Mouse (Mus musculus) kidney, adult 8-10 months (tissue): Measurements from ENCODE around the gene Cd19.
A peak's percentile ranks its signal among the peaks of the same experiment; 100 is the strongest.

Experiments used
- DNase-seq, 2 experiments: peaks; one replicate each; pipeline ENCODE4 v3.0.0; 2022

The Cd19 gene

DNA sequence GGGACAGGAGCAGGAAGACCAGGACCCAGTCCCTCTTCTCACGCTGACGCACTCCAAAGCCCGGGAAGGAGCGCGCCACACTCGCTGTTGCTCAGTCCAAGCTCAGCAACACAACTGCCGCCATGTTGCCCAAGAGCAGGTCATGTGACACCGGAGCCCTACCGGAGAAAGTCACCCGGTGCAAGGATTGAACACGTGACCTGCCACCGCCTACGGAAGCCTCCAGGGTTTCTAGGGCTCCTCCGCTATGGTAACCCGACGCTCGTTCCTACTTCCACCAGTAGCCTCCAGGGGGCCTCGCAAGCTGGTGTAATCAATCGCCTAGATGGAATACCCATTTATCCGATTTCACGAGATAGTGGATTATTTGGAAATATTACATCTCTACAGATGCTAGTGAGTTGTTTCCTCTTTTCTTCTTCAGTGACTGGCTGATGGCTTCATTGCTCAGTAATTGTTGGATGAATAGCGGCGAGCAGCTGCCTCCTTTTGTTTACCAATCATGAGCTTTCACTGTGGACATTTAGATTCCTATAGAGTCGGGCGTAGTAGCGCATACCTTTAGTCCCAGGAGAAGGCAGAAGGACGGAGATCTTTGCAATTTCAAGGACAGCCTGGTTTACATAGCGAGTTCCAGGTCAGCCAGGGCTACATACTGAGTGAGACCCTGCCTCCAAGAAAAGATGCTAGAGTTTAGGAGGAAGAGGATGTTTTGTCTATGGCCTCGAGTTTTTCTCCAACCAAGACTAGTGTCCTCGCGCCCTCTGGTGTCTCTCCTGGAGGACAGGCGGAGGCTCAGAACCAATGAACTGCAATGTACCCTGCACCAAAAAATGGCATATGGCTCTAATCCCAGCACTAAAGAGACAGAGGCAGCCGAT lies 37.2 kb downstream of the Cd19 start, which contains the start of gene Spns1:
Spns1 (minus strand) TSS at position 173 of the 881 bp plus-strand sequence.
- DNase-seq, result peak; percentile 97 to 99

DNA sequence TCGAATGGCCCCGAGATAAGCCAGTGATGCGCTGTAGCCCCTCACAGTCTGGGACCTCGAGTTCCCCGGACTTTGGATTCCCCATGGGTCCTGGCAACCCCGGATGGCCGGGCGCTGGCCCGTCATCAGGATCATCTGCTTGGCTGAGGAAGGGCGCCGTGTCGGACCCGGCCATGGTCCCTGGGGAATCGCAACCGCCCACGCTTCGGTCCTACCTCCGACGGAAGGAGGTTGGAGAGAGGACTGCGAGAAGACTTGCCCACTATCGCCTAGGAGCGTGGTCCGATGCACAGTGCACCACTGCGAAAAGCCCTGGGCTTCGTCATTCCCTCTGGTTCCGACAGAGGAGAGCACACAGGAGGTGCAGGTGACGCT lies 37.8 kb downstream of the Cd19 start:
- peak in 1 of 2 experiments; percentile 30 for DNase-seq

DNA sequence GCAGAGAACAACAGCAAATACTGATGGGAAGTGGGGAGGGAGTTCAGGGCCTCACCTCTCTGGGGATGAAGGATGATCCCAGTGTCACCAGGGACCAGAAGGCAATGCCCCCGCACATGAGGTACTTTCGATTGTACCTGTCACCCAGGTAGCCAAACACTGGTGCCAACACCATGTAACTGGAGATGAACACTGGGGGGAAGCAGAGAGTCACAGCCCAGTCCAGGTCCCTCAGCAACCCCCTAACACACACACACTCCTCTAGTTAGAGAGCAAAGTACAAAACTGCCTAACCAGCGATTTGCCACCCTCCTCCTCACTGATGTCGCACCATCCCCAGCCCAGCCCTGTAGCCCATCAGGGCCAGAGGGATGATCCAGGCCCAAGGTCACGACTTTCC lies 39.7 kb downstream of the Cd19 start:
- DNase-seq, result no peak

DNA sequence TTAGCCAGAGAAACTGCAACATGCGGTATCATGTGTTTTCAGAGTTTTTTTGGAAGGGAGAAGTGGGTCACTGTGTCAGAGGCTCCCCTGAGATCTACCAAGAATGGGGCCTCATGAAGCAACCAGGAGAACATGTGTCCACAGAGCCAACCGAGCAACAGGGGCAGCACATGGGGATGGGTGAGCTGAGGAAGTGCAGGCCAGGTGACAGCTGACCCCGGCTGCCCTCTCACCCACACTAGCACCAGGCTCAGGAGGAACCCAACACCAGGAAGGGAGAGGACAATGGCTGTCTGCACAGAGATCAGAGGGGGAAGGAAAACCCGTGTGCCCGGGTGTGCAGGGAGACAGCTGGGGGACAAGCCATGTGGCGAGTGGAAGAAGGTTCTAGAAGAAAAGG lies 40.2 kb downstream of the Cd19 start:
- DNase-seq, result no peak

DNA sequence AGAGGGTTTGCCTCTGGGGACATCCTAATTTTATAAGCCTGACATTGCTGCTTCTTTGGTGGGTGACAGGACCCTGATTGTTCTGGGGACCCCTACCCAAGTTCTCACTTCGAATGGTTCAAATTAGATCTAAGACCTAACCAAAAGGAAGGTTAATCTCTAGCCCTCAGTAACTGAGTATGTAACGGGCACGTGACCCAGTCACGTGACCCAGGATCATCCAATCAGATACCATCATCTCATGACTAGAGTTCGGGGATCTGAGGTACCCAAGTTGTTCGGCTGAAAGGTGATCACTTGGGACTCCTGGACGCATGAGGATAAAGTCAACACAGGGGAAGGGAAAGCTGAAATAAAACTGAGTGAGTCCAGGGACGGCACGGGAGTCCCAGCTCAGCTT lies 41.7 kb downstream of the Cd19 start:
- DNase-seq, result no peak

DNA sequence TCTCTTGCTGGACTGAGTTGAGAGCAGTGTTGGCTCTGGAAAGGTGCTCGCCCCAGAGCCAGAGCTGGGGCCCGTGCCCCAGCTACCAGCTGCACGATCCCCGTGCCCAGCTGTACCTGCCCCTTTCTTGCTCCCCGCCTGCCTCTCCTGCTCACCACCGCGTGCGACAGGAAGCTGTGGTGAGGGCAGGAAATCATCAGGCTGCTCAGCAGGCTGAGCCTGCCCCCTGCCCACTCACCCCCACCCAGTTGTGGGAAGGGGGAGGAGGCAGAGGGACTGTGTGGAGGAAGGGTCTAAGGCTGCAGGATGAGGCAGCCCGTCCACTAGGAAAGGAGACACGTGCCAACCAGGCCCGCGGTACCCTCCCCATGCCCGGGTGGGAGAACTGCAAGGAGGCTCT lies 45.3 kb downstream of the Cd19 start, which contains the start of gene Lat:
Lat (minus strand) TSS at position 178 of the 400 bp plus-strand sequence.
- DNase-seq, result no peak

DNA sequence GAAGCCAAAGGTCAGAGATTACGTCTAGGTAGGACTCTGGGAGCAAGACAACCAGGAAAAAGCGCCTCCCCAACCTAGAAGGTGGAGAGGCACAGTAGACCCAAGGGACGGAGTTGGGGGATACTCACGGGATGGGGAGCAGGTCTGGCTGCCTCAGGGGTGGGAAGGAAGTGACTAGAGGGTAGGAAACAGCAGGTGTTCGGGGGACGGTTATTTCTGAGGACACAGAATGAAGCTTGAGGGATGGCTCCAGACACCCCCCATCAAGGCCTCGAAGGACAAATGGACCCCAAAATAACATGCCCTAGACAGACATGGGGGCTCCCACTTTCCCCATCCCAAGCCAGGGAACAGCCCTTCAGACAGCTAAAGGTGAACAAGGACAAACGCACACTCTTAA lies 46.3 kb downstream of the Cd19 start:
- DNase-seq, result no peak

DNA sequence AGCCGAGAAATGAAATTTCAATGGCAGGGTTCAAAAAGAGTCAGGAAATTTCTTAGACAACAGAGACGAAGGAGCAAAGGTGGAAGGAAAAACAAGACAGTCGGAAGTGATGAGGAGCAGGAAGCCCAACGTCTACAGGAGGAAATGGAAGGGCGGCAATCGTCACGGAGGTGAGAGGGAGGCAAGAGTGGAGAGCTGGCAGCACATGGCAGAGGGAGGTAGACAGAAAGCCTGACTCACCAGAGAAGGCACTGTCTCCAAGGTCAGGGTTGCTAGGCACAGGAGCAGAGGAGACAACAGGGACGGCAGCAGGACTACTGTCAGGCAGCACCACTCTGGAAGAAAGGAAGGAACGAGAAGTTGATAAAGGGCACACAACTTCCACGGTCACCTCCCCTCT lies 47.1 kb downstream of the Cd19 start:
- no peak for DNase-seq

DNA sequence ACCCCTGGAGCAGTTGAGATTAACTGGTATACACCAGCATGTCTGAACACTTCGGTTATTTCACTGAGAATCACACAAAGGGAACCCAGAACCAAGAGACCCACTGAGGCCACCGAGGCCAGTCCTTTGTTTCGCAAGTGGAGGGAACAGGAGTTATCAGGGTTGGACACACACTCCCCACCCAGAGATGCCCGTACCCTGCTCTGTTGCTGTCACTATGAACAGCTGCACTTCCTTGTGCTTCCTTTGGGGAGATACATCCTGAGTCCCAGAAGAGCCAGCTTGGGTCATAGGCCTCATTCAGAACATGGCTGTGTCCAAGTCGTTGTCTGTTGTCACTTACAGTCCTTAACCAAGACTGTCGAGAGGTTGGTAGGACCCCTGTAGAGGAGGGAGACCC lies 51.7 kb downstream of the Cd19 start:
- no peak for DNase-seq

DNA sequence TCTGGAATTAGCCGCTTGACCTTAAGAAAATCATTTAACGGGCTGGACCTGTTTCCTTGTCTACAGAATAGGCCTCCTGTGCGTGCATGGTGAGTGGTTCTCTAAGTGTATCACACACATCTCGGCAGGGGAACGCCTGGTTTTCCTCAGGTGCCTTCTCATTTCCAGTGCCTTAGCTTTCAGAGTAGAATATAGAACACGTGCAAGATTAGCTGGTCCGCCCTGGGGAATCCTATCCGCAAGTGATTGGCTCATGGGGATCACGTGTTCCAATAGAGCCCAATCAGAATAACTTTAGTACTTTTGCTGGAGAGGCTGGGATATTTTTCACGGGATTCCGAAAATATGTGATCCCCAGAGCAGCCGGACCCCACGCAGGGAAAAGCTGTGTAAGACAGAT lies 55.6 kb downstream of the Cd19 start:
- DNase-seq, result no peak
